Mouse (Mus musculus): ENCODE measurements around the gene Mipep.

DNA sequence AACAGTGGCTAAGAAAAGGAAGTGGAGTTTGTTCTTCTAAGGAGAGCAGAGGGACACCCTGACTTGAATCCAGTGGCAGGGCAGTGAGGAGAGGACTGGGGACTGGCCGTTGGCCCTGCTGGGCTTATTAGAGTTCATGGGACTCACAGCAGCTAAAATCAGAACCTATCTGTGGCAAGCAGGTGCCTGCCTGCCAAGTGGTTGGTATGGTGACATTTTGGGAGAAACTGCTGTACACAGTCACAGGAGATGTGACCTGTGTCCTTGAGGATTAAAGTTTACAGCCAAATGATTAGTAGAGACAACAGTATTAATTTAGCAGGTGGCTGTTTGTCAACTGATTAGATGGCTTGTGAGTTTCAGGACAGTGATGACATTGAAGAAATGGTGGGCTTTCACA, 21.5 kb downstream of the Mipep start:
- no peak for TF ChIP-seq CTCF (IDR thresholded peaks at IDR 0.05; ENCODE audit: insufficient read depth, low read depth, low read length)
- no peak for TF ChIP-seq POLR2A (IDR thresholded peaks at IDR 0.05; ENCODE audit: insufficient read depth, low read depth, low read length)
